Mouse (Mus musculus) thymus, postnatal 36 days (tissue): ENCODE results near the gene Pms1.

Source experiments
- DNase-seq, 2 experiments: peaks; one replicate each; pipeline ENCODE4 v3.0.0; 2022; ENCODE audit warnings: mixed read lengths in 2 of 2

Gene Pms1

GRCm38 (mm10) chr1:53194536-53194935 is 102.3 kb downstream of the Pms1 start:
- DNase-seq: no peak

- DNase-seq: no peak
Measured at GRCm38 (mm10) chr1:53191234-53191633, 105.6 kb downstream of the Pms1 start.

- DNase-seq: no peak
Measured at GRCm38 (mm10) chr1:53189620-53190019, 107.2 kb downstream of the Pms1 start.

GRCm38 (mm10) chr1:53187536-53187935 is 109.3 kb downstream of the Pms1 start, which contains the start of gene 1700019A02Rik:
Gene 1700019A02Rik, minus strand, starts transcription at chr1:53187636.
- no peak for DNase-seq

- no peak for DNase-seq
Measured at GRCm38 (mm10) chr1:53186301-53186700, 110.5 kb downstream of the Pms1 start.

GRCm38 (mm10) chr1:53157715-53158114 is 139.1 kb downstream of the Pms1 start:
- DNase-seq: no peak
